Mouse (Mus musculus): ENCODE data around the gene Aak1. TPM values are rescaled to one million over a fixed set of nuclear protein-coding genes. Genes with fewer than 3 reads are reported as not detected.
"Not testable (repeated sequence)": the region's sequence is repeated elsewhere in the genome, so short reads cannot be mapped to it uniquely, and the experiment has no call there.

Gene Aak1
- polyA plus RNA-seq, 1 experiment from 2014 or later, result 18.3 TPM

DNA sequence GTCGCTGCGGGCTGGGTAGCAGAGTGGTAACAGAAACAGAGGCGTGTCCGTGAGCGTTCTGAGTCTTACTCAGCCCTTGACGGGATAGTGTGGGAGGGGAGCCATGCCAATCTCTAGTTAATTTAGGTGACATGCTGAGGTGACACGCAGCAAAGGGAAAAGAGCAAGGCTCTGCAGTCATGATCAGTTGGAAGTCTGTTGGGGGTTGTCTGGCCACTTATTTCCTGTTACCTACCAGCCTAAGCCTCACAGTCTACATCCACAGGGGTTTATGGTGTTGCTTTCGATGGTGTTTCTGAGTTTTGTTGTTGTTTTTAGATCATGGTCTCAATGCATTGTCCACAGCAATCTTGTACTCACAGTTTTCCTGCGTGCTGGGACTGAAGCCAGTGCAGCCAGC lies 21.0 kb downstream of the Aak1 start:
- ATAC-seq (ENCODE audit: insufficient read depth) (no peak), DNase-seq (no peak)
- 85% methylated on average over 9 of the region's 9 CpGs for WGBS
- Histone ChIP-seq H3K4me1 (ENCODE audit: insufficient read depth) (peaks cover 5% of the 10 kb centered on the region; the same call in 1 of the 2 replicates), H3K9ac (no peak overlapping the region), H3K27me3 (ENCODE audit: insufficient read depth, low read length) (no peaks in the 10 kb centered on the region), H3K27ac (ENCODE audit: low read depth) (no peak overlapping the region), H3K9me3 (ENCODE audit: low read depth, low read length) (no peaks in the 10 kb centered on the region), H3K4me2 (no peak overlapping the region), H3K36me3 (ENCODE audit: insufficient read depth) (peaks cover 7% of the 10 kb centered on the region; the same call in 1 of the 2 replicates), H3K4me3 (ENCODE audit: low read depth, low read length) (no peak overlapping the region)
- no peak for TF ChIP-seq CTCF (IDR thresholded peaks at IDR 0.05; ENCODE audit: low read depth)

- DNase-seq, result no peak
- H3K4me2 ChIP-seq, result no peak overlapping the region
- H3K27ac ChIP-seq (ENCODE audit: low read depth), result no peak overlapping the region
- ATAC-seq (ENCODE audit: insufficient read depth), result no peak
- H3K4me1 ChIP-seq (ENCODE audit: insufficient read depth), result peaks cover 5% of the 10 kb centered on the region; the same call in 1 of the 2 replicates
- H3K36me3 ChIP-seq (ENCODE audit: insufficient read depth), result peaks cover 7% of the 10 kb centered on the region; the same call in 1 of the 2 replicates
- no peaks in the 10 kb centered on the region for H3K27me3 ChIP-seq (ENCODE audit: insufficient read depth, low read length)
- no peaks in the 10 kb centered on the region for H3K9me3 ChIP-seq (ENCODE audit: low read depth, low read length)
- no peak overlapping the region for H3K4me3 ChIP-seq (ENCODE audit: low read depth, low read length)
- TF ChIP-seq CTCF (IDR thresholded peaks at IDR 0.05; ENCODE audit: low read depth), result no peak
- 81% methylated on average over 10 of the region's 10 CpGs for WGBS
- H3K9ac ChIP-seq, result no peak overlapping the region
These were observed 22.5 kb downstream of the Aak1 start for GRCm38 (mm10) chr6:86871783-86872182.

DNA sequence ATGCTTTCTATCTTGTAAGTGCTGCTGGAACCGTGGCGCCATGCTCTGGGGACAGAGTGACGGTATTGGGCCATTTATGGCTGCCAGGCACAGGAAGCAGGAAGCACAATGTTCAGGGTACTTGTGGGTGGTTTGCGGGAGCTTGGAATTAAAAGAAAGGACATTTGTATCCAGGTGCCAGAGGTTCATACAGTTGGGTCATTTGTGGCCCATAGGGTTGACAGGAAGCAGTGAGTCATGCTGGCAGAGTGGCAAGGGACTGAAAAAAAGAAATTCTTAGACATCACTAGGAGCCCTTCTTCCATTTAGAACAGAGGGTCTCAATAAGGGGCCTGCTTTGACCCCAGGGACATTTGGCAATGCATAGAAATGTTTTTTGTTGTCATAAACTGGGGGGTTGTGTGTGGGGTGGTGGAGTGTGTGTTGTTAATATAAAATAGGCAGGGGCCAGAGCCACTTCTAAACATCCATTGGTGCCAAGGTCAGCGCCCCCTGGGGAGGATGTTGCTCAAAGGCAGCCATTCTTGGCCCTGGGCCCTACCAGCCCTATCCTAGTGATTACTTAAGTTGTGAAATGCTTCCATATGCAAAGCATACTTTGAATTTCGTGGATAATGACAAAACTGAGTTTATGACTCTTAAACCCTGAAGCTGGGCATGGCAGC lies 25.5 kb downstream of the Aak1 start:
- H3K27me3 ChIP-seq (ENCODE audit: insufficient read depth, low read length), result no peaks in the 10 kb centered on the region
- H3K9me3 ChIP-seq (ENCODE audit: low read depth, low read length), result no peaks in the 10 kb centered on the region
- no peak overlapping the region for H3K27ac ChIP-seq (ENCODE audit: low read depth)
- peaks cover 5% of the 10 kb centered on the region; the same call in 1 of the 2 replicates for H3K4me1 ChIP-seq (ENCODE audit: insufficient read depth)
- WGBS, result 80% methylated on average over 6 of the region's 6 CpGs
- no peak for TF ChIP-seq CTCF (IDR thresholded peaks at IDR 0.05; ENCODE audit: low read depth)
- DNase-seq (peak; percentile 70), ATAC-seq (ENCODE audit: insufficient read depth) (no peak; the same call in 1 of the 2 replicates)
- H3K4me3 ChIP-seq (ENCODE audit: low read depth, low read length), result no peak overlapping the region
- H3K9ac ChIP-seq, result no peak overlapping the region
- H3K36me3 ChIP-seq (ENCODE audit: insufficient read depth), result peaks cover 4% of the 10 kb centered on the region; the same call in 1 of the 2 replicates
- no peak overlapping the region for H3K4me2 ChIP-seq

DNA sequence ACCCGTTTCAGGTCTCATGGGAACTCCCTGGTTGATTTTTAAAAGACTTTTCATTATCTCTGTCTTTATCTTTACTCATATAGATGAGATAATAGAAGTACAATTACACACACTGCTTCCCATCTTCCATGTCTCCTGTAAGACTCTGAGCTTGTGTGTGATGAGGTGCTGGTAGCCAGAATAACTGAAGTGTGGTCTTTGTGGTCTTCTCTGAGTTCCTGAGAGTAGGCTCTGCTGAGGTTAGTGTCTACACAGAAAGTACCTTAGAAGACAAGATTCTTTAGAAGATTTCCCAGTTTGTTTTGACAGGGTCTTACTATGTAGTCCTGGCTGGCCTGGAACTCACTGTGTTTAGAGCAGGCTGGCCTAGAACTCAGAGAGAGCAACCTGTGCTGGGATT lies 27.1 kb downstream of the Aak1 start:
- no peaks in the 10 kb centered on the region for H3K9me3 ChIP-seq (ENCODE audit: low read depth, low read length)
- H3K36me3 ChIP-seq (ENCODE audit: insufficient read depth), result peaks cover 6% of the 10 kb centered on the region; the same call in 1 of the 2 replicates
- peaks cover 5% of the 10 kb centered on the region; the same call in 1 of the 2 replicates for H3K4me1 ChIP-seq (ENCODE audit: insufficient read depth)
- no peak overlapping the region for H3K27ac ChIP-seq (ENCODE audit: low read depth)
- TF ChIP-seq CTCF (IDR thresholded peaks at IDR 0.05; ENCODE audit: low read depth), result no peak
- 38% methylated on average over 1 of the region's 1 CpGs for WGBS
- ATAC-seq (ENCODE audit: insufficient read depth) (no peak), DNase-seq (no peak)
- H3K27me3 ChIP-seq (ENCODE audit: insufficient read depth, low read length), result no peaks in the 10 kb centered on the region
- no peak overlapping the region for H3K4me2 ChIP-seq
- no peak overlapping the region for H3K4me3 ChIP-seq (ENCODE audit: low read depth, low read length)
- no peak overlapping the region for H3K9ac ChIP-seq

GRCm38 (mm10) chr6:86878656-86879055 lies 29.3 kb downstream of the Aak1 start:
- not testable (repeated sequence) for H3K9me3 ChIP-seq (ENCODE audit: low read depth, low read length); H3K36me3 ChIP-seq (ENCODE audit: insufficient read depth); H3K4me2 ChIP-seq; ATAC-seq (ENCODE audit: insufficient read depth); DNase-seq; H3K27me3 ChIP-seq (ENCODE audit: insufficient read depth, low read length); H3K27ac ChIP-seq (ENCODE audit: low read depth); H3K9ac ChIP-seq; H3K4me3 ChIP-seq (ENCODE audit: low read depth, low read length); H3K4me1 ChIP-seq (ENCODE audit: insufficient read depth)
- 67% methylated on average over 3 of the region's 3 CpGs for WGBS
- TF ChIP-seq CTCF (IDR thresholded peaks at IDR 0.05; ENCODE audit: low read depth), result peak; percentile 22; the same call in 1 of the 2 replicates

DNA sequence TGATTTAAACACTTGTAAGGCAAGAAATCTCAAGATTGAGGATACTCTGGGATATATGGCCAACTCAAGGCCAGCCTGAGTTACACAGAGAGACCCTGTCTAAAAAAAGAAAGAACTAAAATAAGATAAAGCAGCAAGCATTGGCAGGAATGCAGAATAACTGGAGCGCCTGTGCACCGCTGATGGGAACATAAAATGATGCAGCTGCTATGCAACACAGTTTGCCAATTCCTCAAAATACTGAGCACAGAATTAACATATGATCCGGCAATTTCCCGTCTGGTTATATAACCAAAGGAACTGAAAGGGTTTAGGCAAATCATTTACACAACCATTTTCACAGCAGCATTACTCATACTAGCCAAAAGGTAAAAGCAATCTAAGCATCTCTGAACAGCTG lies 30.0 kb downstream of the Aak1 start:
- H3K9me3 ChIP-seq (ENCODE audit: low read depth, low read length), result no peaks in the 10 kb centered on the region
- no peak for ATAC-seq (ENCODE audit: insufficient read depth)
- H3K4me1 ChIP-seq (ENCODE audit: insufficient read depth), result peaks cover 5% of the 10 kb centered on the region; the same call in 1 of the 2 replicates
- WGBS, result 61% methylated on average over 4 of the region's 4 CpGs
- H3K27me3 ChIP-seq (ENCODE audit: insufficient read depth, low read length), result no peaks in the 10 kb centered on the region
- 0 out of 2 replicates have a peak, but pooled peaks cover 5% of the 10 kb centered on the region for H3K36me3 ChIP-seq (ENCODE audit: insufficient read depth)
- no peak overlapping the region for H3K4me2 ChIP-seq
- no peak for TF ChIP-seq CTCF (IDR thresholded peaks at IDR 0.05; ENCODE audit: low read depth)
- H3K27ac ChIP-seq (ENCODE audit: low read depth), result no peak overlapping the region
- H3K4me3 ChIP-seq (ENCODE audit: low read depth, low read length), result no peak overlapping the region
- peak; percentile 48 for DNase-seq
- no peak overlapping the region for H3K9ac ChIP-seq

GRCm38 (mm10) chr6:86884230-86884629 lies 34.9 kb downstream of the Aak1 start:
- Histone ChIP-seq H3K4me1 (ENCODE audit: insufficient read depth) (no peaks in the 10 kb centered on the region), H3K36me3 (ENCODE audit: insufficient read depth) (0 out of 2 replicates have a peak, but pooled peaks cover 6% of the 10 kb centered on the region), H3K27ac (ENCODE audit: low read depth) (no peak overlapping the region), H3K9ac (no peak overlapping the region), H3K27me3 (ENCODE audit: insufficient read depth, low read length) (no peaks in the 10 kb centered on the region), H3K4me3 (ENCODE audit: low read depth, low read length) (no peak overlapping the region), H3K9me3 (ENCODE audit: low read depth, low read length) (no peaks in the 10 kb centered on the region), H3K4me2 (no peak overlapping the region)
- no peak for ATAC-seq (ENCODE audit: insufficient read depth)
- WGBS, result 71% methylated on average over 2 of the region's 2 CpGs
- no peak for TF ChIP-seq CTCF (IDR thresholded peaks at IDR 0.05; ENCODE audit: low read depth)
- no peak for DNase-seq

Data from lung, embryonic 14.5 days (tissue).